Mouse (Mus musculus): ENCODE data around the gene Hsf4. TPM values are rescaled to one million over a fixed set of nuclear protein-coding genes. Genes with fewer than 3 reads are reported as not detected.
"Not testable (repeated sequence)": the region's sequence is repeated elsewhere in the genome, so short reads cannot be mapped to it uniquely, and the experiment has no call there.

The Hsf4 gene
- polyA plus RNA-seq, 1 experiment from 2014 or later, result not detected

GRCm38 (mm10) chr8:105288231-105288630, 18.6 kb downstream of the Hsf4 start:
- DNase-seq (ENCODE audit: low spot score) (no peak), ATAC-seq (ENCODE audit: insufficient read depth, low FRiP score, low TSS enrichment) (no peak)
- Histone ChIP-seq H3K27ac (ENCODE audit: low read depth, low read length) (no peak overlapping the region), H3K9ac (ENCODE audit: low read length) (peak overlapping the region; percentile 46), H3K4me3 (ENCODE audit: low read depth, low read length) (peak overlapping the region; percentile 47), H3K27me3 (ENCODE audit: control insufficient read depth, insufficient read depth, low read length) (peaks cover 11% of the 10 kb centered on the region), H3K9me3 (ENCODE audit: control insufficient read depth, low read length) (no peaks in the 10 kb centered on the region), H3K4me2 (ENCODE audit: low read depth) (peak overlapping the region; percentile 74), H3K4me1 (ENCODE audit: control insufficient read depth, insufficient read depth, low read length) (0 out of 2 replicates have a peak, but pooled peaks cover 10% of the 10 kb centered on the region), H3K36me3 (ENCODE audit: control insufficient read depth, insufficient read depth, low read length) (no peaks in the 10 kb centered on the region)
- WGBS, result 86% methylated on average over 5 of the region's 5 CpGs

GRCm38 (mm10) chr8:105288958-105289732, 19.5 kb downstream of the Hsf4 start:
- under 1% methylated on average over 53 of the region's 53 CpGs for WGBS
- Histone ChIP-seq H3K27me3 (ENCODE audit: control insufficient read depth, insufficient read depth, low read length) (peaks cover 11% of the 10 kb centered on the region), H3K4me2 (ENCODE audit: low read depth) (peak overlapping the region; percentile 74), H3K27ac (ENCODE audit: low read depth, low read length) (peak overlapping the region; percentile 67), H3K4me1 (ENCODE audit: control insufficient read depth, insufficient read depth, low read length) (0 out of 2 replicates have a peak, but pooled peaks cover 10% of the 10 kb centered on the region), H3K9ac (ENCODE audit: low read length) (peak overlapping the region; percentile 72), H3K4me3 (ENCODE audit: low read depth, low read length) (peak overlapping the region; percentile 47), H3K36me3 (ENCODE audit: control insufficient read depth, insufficient read depth, low read length) (no peaks in the 10 kb centered on the region), H3K9me3 (ENCODE audit: control insufficient read depth, low read length) (no peaks in the 10 kb centered on the region)
- ATAC-seq (ENCODE audit: insufficient read depth, low FRiP score, low TSS enrichment) (peak; percentile 93), DNase-seq (ENCODE audit: low spot score) (peak; percentile 98)

DNA sequence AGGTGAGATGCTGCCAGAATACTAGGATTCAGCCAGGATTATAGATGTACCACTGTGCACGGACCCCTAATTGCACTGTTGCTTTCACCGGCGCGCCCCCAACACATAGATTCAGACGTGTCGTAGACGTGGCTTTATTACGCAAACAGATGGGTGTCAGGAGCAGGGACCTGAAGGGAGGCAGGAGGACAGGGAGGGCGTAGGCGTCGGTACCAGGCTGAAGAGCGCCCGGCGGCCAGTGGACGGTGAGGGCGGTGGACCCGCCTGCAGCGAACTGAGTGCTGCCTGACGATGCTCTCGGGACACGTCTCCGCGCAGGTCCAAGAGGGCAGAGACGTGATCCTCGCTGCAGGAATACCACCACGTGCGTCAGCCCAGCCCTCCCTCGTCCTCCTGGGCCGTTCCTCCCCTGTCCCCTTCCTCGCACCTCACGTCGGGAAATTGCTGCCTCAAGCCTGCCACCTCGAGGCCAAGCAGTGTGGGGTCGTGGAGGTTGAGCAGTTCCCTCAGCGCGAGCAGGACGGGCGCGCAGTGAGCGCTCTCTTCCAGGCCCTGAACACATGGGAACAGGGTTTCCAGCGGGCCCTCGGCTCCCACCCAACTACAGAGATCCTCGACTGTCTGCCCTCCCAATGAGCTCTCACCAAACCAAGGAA, 20.3 kb downstream of the Hsf4 start, which contains the start of gene 4931428F04Rik:
4931428F04Rik (minus strand) TSS at position 60 of the 656 bp plus-strand sequence.
- Histone ChIP-seq H3K36me3 (ENCODE audit: control insufficient read depth, insufficient read depth, low read length) (no peaks in the 10 kb centered on the region), H3K9me3 (ENCODE audit: control insufficient read depth, low read length) (no peaks in the 10 kb centered on the region), H3K4me3 (ENCODE audit: low read depth, low read length) (peak within 1 kb of the TSS; percentile 47), H3K27me3 (ENCODE audit: control insufficient read depth, insufficient read depth, low read length) (peaks cover 11% of the 10 kb centered on the region), H3K4me2 (ENCODE audit: low read depth) (peak within 1 kb of the TSS; percentile 74), H3K27ac (ENCODE audit: low read depth, low read length) (peak within 1 kb of the TSS; percentile 67), H3K4me1 (ENCODE audit: control insufficient read depth, insufficient read depth, low read length) (0 out of 2 replicates have a peak, but pooled peaks cover 10% of the 10 kb centered on the region), H3K9ac (ENCODE audit: low read length) (peak within 1 kb of the TSS; percentile 72)
- WGBS, result 2% methylated on average over 38 of the region's 43 CpGs
- DNase-seq (ENCODE audit: low spot score) (peak; percentile 72), ATAC-seq (ENCODE audit: insufficient read depth, low FRiP score, low TSS enrichment) (peak; percentile 24)

GRCm38 (mm10) chr8:105290554-105291314, 21.1 kb downstream of the Hsf4 start:
- H3K27ac ChIP-seq (ENCODE audit: low read depth, low read length), result no peak overlapping the region
- no peaks in the 10 kb centered on the region for H3K9me3 ChIP-seq (ENCODE audit: control insufficient read depth, low read length)
- ATAC-seq (ENCODE audit: insufficient read depth, low FRiP score, low TSS enrichment) (no peak), DNase-seq (ENCODE audit: low spot score) (peak; percentile 91)
- peak overlapping the region; percentile 47; the same call in 1 of the 2 replicates for H3K4me3 ChIP-seq (ENCODE audit: low read depth, low read length)
- H3K9ac ChIP-seq (ENCODE audit: low read length), result no peak overlapping the region
- peaks cover 11% of the 10 kb centered on the region for H3K27me3 ChIP-seq (ENCODE audit: control insufficient read depth, insufficient read depth, low read length)
- H3K4me2 ChIP-seq (ENCODE audit: low read depth), result peak overlapping the region; percentile 74
- 9% methylated on average over 31 of the region's 31 CpGs for WGBS
- no peaks in the 10 kb centered on the region for H3K36me3 ChIP-seq (ENCODE audit: control insufficient read depth, insufficient read depth, low read length)
- 0 out of 2 replicates have a peak, but pooled peaks cover 10% of the 10 kb centered on the region for H3K4me1 ChIP-seq (ENCODE audit: control insufficient read depth, insufficient read depth, low read length)

- Histone ChIP-seq H3K4me1 (ENCODE audit: control insufficient read depth, insufficient read depth, low read length) (0 out of 2 replicates have a peak, but pooled peaks cover 10% of the 10 kb centered on the region), H3K27me3 (ENCODE audit: control insufficient read depth, insufficient read depth, low read length) (peaks cover 11% of the 10 kb centered on the region)
- 89% methylated on average over 8 of the region's 8 CpGs for WGBS
Measured at GRCm38 (mm10) chr8:105291364-105291763, 21.8 kb downstream of the Hsf4 start.

GRCm38 (mm10) chr8:105291802-105292201, 22.2 kb downstream of the Hsf4 start:
- not testable (repeated sequence) for H3K9ac ChIP-seq (ENCODE audit: low read length); ATAC-seq (ENCODE audit: insufficient read depth, low FRiP score, low TSS enrichment); H3K36me3 ChIP-seq (ENCODE audit: control insufficient read depth, insufficient read depth, low read length); H3K4me3 ChIP-seq (ENCODE audit: low read depth, low read length); H3K9me3 ChIP-seq (ENCODE audit: control insufficient read depth, low read length); DNase-seq (ENCODE audit: low spot score); H3K4me2 ChIP-seq (ENCODE audit: low read depth); H3K27ac ChIP-seq (ENCODE audit: low read depth, low read length)
- WGBS, result 73% methylated on average over 3 of the region's 3 CpGs
- H3K27me3 ChIP-seq (ENCODE audit: control insufficient read depth, insufficient read depth, low read length), result peaks cover 11% of the 10 kb centered on the region
- 0 out of 2 replicates have a peak, but pooled peaks cover 10% of the 10 kb centered on the region for H3K4me1 ChIP-seq (ENCODE audit: control insufficient read depth, insufficient read depth, low read length)

More at GRCm38 (mm10) chr8:105291364-105291763, 21.8 kb downstream of the Hsf4 start:
- H3K4me2 ChIP-seq (ENCODE audit: low read depth); H3K36me3 ChIP-seq (ENCODE audit: control insufficient read depth, insufficient read depth, low read length); ATAC-seq (ENCODE audit: insufficient read depth, low FRiP score, low TSS enrichment); DNase-seq (ENCODE audit: low spot score); H3K4me3 ChIP-seq (ENCODE audit: low read depth, low read length); H3K9ac ChIP-seq (ENCODE audit: low read length); H3K27ac ChIP-seq (ENCODE audit: low read depth, low read length); H3K9me3 ChIP-seq (ENCODE audit: control insufficient read depth, low read length): not testable (repeated sequence)

GRCm38 (mm10) chr8:105292471-105292870, 22.9 kb downstream of the Hsf4 start:
- Histone ChIP-seq H3K9me3 (ENCODE audit: control insufficient read depth, low read length) (no peaks in the 10 kb centered on the region), H3K4me1 (ENCODE audit: control insufficient read depth, insufficient read depth, low read length) (0 out of 2 replicates have a peak, but pooled peaks cover 10% of the 10 kb centered on the region), H3K4me3 (ENCODE audit: low read depth, low read length) (no peak overlapping the region), H3K9ac (ENCODE audit: low read length) (no peak overlapping the region), H3K36me3 (ENCODE audit: control insufficient read depth, insufficient read depth, low read length) (no peaks in the 10 kb centered on the region), H3K4me2 (ENCODE audit: low read depth) (no peak overlapping the region), H3K27me3 (ENCODE audit: control insufficient read depth, insufficient read depth, low read length) (peaks cover 11% of the 10 kb centered on the region), H3K27ac (ENCODE audit: low read depth, low read length) (no peak overlapping the region)
- DNase-seq (ENCODE audit: low spot score) (no peak), ATAC-seq (ENCODE audit: insufficient read depth, low FRiP score, low TSS enrichment) (no peak)
- 74% methylated on average over 7 of the region's 7 CpGs for WGBS

DNA sequence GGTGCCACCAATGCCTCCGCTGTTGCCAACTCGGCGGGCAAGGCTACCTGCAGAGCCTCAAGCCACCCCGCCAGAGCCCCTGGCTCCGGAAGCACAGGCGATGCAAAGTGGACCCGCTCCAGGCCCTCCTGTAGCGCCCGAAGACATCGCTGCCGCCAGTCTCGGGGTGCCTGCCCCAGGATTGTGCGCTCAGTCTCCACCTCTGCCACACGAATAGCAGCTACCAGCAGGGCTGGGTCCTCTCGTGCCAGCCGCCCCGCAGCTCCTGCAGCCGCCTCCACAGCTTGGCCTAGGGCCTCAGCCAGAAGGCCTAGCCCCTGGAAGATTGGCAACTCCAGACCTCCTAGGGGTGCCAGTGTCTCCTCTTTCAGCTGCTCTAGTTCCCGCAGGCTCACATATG, 23.8 kb downstream of the Hsf4 start:
- Histone ChIP-seq H3K4me2 (ENCODE audit: low read depth) (no peak overlapping the region), H3K9ac (ENCODE audit: low read length) (no peak overlapping the region), H3K36me3 (ENCODE audit: control insufficient read depth, insufficient read depth, low read length) (no peaks in the 10 kb centered on the region), H3K27me3 (ENCODE audit: control insufficient read depth, insufficient read depth, low read length) (peaks cover 11% of the 10 kb centered on the region), H3K4me1 (ENCODE audit: control insufficient read depth, insufficient read depth, low read length) (peaks cover 11% of the 10 kb centered on the region), H3K27ac (ENCODE audit: low read depth, low read length) (no peak overlapping the region), H3K4me3 (ENCODE audit: low read depth, low read length) (no peak overlapping the region), H3K9me3 (ENCODE audit: control insufficient read depth, low read length) (no peaks in the 10 kb centered on the region)
- ATAC-seq (ENCODE audit: insufficient read depth, low FRiP score, low TSS enrichment) (no peak), DNase-seq (ENCODE audit: low spot score) (no peak)
- WGBS, result 67% methylated on average over 19 of the region's 19 CpGs

Measured in neural tube, embryonic 11.5 days (tissue).